Mouse (Mus musculus): ENCODE measurements around the gene Kansl1. TPM values are rescaled to one million over a fixed set of nuclear protein-coding genes. Genes with fewer than 3 reads are reported as not detected.

Gene Kansl1
- total RNA-seq, 2 experiments from 2014 or later, result 64.8 to 71.7 TPM

DNA sequence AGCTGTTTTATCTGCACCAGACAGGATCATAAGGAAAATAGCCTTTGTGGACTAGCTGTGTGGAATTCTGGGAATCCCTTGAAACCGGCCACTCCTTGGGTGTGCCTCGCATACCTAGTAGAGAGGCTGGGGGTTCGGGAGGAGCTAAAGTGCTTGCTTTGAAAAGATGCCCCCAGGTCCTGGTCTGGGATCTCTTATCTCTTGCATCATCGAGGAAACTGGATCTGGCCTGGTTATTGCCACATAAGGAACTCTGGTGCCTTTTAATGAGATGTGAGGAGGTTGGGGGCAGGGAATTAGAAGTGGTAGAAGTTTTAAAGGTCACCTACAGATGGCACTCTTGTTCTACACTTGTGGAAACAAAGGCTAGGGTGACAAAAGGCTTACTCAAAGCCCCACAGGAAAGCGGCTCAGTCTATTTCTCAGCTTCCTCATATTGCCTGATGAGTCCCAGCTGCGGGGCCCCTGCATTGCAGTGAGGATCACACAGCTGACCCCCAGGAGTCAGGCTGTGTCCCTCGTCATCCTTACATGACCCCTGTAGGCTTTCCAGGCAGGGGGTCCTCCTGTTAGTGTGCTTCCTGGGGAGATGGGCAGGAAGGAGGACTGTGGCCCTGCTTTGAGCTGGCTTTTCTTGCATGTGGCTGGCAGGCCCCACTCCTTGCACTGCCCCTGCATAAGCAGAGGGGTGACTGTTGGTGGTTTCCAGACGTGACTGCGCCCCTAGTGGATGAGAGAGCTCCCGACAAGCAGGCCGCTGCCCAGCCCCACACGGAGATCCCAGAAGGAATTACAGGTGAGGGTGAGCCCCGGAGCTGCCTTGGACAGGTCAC lies 179.2 kb downstream of the Kansl1 start:
- intact Hi-C loops (cut with DNase I), result no loop called here

DNA sequence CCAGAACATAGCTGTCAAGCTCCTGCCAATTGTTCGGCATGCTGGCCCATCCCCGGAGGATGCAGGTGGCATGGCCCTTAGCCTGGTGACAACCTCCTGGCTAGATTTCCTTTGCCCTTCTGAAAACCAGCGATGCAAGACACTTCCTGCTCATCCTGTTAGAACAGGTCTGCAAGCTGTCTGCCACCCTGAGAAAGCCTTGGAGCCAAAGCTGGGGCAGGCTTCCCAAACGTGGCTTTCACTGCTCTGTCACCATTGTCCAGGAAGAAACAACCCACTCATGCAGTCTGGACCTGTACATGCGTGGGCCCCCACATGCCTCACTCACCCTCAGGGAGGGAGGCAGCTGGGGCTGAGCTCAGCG lies 179.8 kb downstream of the Kansl1 start:
- intact Hi-C loops (cut with DNase I), result no loop called here

More for the DNA sequence above, 179.2 kb downstream of the Kansl1 start:
- DNase-seq (ENCODE audit: low spot score in 2 of 2), result peak; percentile 73 to 87

DNA sequence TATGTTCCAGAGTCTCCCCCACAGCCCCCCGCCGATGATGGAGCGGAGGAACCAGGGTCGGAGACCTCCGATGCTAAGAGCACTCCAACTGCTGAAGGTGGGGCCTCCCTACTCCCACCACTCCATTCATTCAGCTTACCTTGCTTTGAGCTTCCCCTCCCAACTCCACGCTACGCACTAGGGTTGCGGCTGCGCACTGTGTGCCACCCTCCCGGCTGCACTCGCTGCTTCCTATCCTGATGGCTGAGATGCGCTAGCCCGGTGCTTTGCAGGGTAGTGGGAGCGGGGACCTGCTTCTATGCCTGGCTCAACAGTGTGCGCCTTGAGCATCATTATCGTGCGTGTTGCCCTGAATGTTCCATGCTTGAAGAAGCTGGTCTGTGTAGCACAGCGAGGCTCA lies 181.5 kb downstream of the Kansl1 start:
- DNase-seq (ENCODE audit: low spot score in 2 of 2), result no peak
- intact Hi-C loops (cut with DNase I), result no loop called here

More for the DNA sequence above, 179.8 kb downstream of the Kansl1 start:
- DNase-seq (ENCODE audit: low spot score in 2 of 2), result peak; percentile 46 to 77

Small RNA genes within 50 kb of the gene (microRNA-seq; reads per million reads assigned to microRNA genes)
- gene Gm47315, result 0 reads per million in 2 experiments

Other genes starting within 250 kb of the Kansl1 start
- gene Mapt, start 237.5 kb downstream of the Kansl1 start, total RNA-seq (2021), result 100 to 1,000 TPM; 324 to 330 TPM
- gene Cdc27, start 81.8 kb upstream of the Kansl1 start, total RNA-seq (2021), result 10 to 100 TPM; 59.6 to 67.6 TPM
- gene Myl4, start 81.8 kb upstream of the Kansl1 start, total RNA-seq (2021), result 10 to 100 TPM; 22.9 to 27.2 TPM
- 1 to 10 TPM; 4.3 to 4.5 TPM for gene Itgb3, start 139.1 kb upstream of the Kansl1 start, total RNA-seq (2021)
- gene Gm11639, start 216.8 kb upstream of the Kansl1 start, total RNA-seq (2021), result 1 to 10 TPM in 1 of 2 experiments, under 1 TPM in 1; 0.97 to 1.2 TPM

Measured in left cerebral cortex, postnatal 14 days (tissue).